Mouse (Mus musculus) liver, embryonic 14.5 days (tissue): Measurements from ENCODE around the gene Soat2. TPM values are rescaled to one million over a fixed set of nuclear protein-coding genes. Genes with fewer than 3 reads are reported as not detected.

Experiments used
- ATAC-seq: fragments of 200-750 bp; cut with Nextera tagmentation; 2 replicates; pipeline ENCODE4 v1.8.0; 2017; ENCODE audit warnings: moderate number of reproducible peaks, mild to moderate bottlenecking, moderate library complexity; ENCODE audit not compliant: insufficient read depth
- DNase-seq, 3 experiments: peaks; one replicate each; pipeline ENCODE4 v3.0.0-alpha.2; 2012 to 2013; ENCODE audit warnings: low read depth in 3 of 3, low spot score in 3 of 3
- H3K27ac ChIP-seq: fragments of 300-500 bp; sonication (generic); 2 replicates; pipeline ENCODE4 v1.5.1; 2014; ENCODE audit warnings: moderate library complexity, mild to moderate bottlenecking, control low read depth, inconsistent platforms
- H3K27me3 ChIP-seq: fragments of 300-500 bp; sonication (generic); 2 replicates; pipeline ENCODE4 v1.6.1; 2014; ENCODE audit warnings: mild to moderate bottlenecking, low read length, moderate library complexity; ENCODE audit not compliant: control insufficient read depth, insufficient read depth
- H3K36me3 ChIP-seq: fragments of 300-500 bp; sonication (generic); replicated peaks from 2 replicates; pipeline ENCODE4 v1.6.1; 2014; ENCODE audit warnings: low read depth; ENCODE audit not compliant: control insufficient read depth, insufficient read depth
- H3K4me1 ChIP-seq, 2 experiments: fragments of 200-500 bp in 1 of 2; fragments of 300-500 bp in 1 of 2; sonication (generic) in 1 of 2; replicated peaks; 2 replicates each; pipeline ENCODE4 v1.6.1; 2012 to 2014; ENCODE audit warnings: antibody characterized with exemption in 1 of 2, inconsistent platforms in 1 of 2, low read length in 1 of 2; ENCODE audit not compliant: control insufficient read depth in 2 of 2, insufficient read depth in 2 of 2
- H3K4me2 ChIP-seq: fragments of 300-500 bp; sonication (generic); 2 replicates; pipeline ENCODE4 v1.6.1; 2014; ENCODE audit warnings: low read depth, mild to moderate bottlenecking, control low read depth, moderate library complexity
- H3K4me3 ChIP-seq, 2 experiments: fragments of 200-500 bp in 1 of 2; fragments of 300-500 bp in 1 of 2; sonication (generic) in 1 of 2; 2 replicates each; pipeline ENCODE4 v1.5.1; 2012 to 2014; ENCODE audit warnings: low read depth in 2 of 2, low read length in 2 of 2, mild to moderate bottlenecking in 2 of 2, control low read depth in 1 of 2, inconsistent platforms in 1 of 2, moderate library complexity in 1 of 2; ENCODE audit not compliant: insufficient read depth in 1 of 2
- H3K9ac ChIP-seq: fragments of 300-500 bp; sonication (generic); replicated peaks from 2 replicates; pipeline ENCODE4 v1.6.1; 2014; ENCODE audit warnings: mild to moderate bottlenecking, control low read depth, moderate library complexity
- H3K9me3 ChIP-seq: fragments of 300-500 bp; sonication (generic); 2 replicates; pipeline ENCODE4 v1.6.1; 2016; ENCODE audit warnings: low read length, mixed read lengths; ENCODE audit not compliant: control insufficient read depth
- CTCF ChIP-seq: IDR thresholded peaks from 2 replicates; pipeline ENCODE4 v1.5.1; 2016; ENCODE audit warnings: antibody characterized with exemption, low read depth, control low read depth
- EP300 ChIP-seq: IDR thresholded peaks from 2 replicates; pipeline ENCODE4 v1.6.1; 2016; ENCODE audit warnings: antibody characterized with exemption, low read depth
- WGBS: fragments of 180-500 bp; shearing (Covaris S2); extraction: QIAGEN DNeasy Blood & Tissue Kit; methylation state at CpG from one replicate; pipeline ENCODE4 v1.1.7; 2014; ENCODE audit not compliant: insufficient replicate concordance; 5-methylcytosine and 5-hydroxymethylcytosine counted together
- polyA plus RNA-seq, 2 experiments: library from polyadenylated mRNA; depleted of rRNA in 1 of 2; stranded (reverse) in 1 of 2; unstranded in 1 of 2; fragments of >200 nt; fragmentation: Nextera tagmentation in 1 of 2; extraction: Ambion mirVana in 1 of 2; gene quantifications; 2 replicates each; pipeline versions ENCODE4 v1.2.1 to v1.2.3; 2012 to 2014

Gene Soat2
- polyA plus RNA-seq, 2 experiments, result 21.9 to 34.4 TPM

DNA sequence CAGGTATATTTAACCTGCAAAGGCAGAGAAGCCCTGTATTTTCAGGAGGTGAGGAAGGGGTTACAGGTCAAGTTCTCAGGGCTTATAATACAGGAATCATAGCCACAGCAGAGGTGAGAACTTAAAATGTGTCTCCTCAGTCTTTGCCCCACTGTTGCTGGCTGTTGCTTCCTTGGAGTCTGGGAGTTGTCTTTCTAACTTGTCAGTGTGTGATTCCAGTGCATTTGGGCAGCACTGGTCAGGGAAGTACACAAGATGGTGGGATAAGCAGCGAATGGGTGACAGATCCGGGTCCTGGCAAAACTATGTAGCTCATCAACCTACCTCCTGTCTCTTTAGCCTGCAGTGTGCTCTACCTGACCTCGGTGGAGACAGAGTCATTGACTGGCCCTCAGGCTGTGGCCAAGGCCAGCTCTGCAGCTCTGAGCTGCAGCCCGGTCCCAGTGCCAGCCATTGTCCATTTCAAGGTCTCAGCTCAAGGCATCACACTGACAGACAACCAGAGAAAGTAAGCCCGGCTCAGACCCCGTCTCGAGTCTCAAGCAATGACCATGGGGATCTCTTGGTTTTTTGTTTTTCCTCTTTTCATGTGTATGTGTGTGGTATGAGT lies 35.6 kb upstream of the Soat2 start:
- Histone ChIP-seq H3K9me3 (no peaks in the 10 kb centered on the region), H3K4me3 (no peak overlapping the region), H3K4me1 (no peaks in the 10 kb centered on the region), H3K27ac (no peak overlapping the region), H3K4me2 (no peak overlapping the region), H3K9ac (no peak overlapping the region), H3K36me3 (no peaks in the 10 kb centered on the region; the same call in 1 of the 2 replicates), H3K27me3 (no peaks in the 10 kb centered on the region)
- ATAC-seq (no peak), DNase-seq (no peak)
- TF ChIP-seq EP300 (no peak), CTCF (no peak)
- WGBS, result 73% methylated on average over 7 of the region's 7 CpGs

DNA sequence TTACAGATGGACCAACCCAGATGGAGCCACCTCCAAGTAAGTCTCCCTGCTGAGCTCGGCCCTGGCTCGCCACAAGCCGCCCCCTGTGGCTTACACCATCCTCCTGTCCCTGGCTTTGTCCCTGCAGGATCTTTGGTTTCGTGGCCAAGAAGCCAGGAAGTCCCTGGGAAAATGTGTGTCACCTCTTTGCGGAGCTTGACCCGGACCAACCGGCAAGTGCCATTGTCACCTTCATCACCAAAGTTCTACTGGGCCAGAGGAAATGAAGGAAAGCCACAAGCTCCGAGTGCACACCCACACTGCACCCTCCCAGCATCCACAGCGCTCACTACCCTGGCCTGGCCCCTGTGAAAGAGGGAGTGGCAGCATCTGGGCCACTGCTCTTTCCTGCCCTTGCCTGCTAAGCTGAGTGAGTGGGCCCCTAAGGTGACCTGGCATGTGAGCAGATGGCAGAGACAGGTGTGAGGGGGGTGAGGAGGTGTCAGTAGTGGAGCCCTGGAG lies 34.5 kb upstream of the Soat2 start:
- H3K9me3 ChIP-seq, result no peaks in the 10 kb centered on the region
- H3K4me2 ChIP-seq, result no peak overlapping the region
- 42% methylated on average over 9 of the region's 9 CpGs for WGBS
- H3K4me3 ChIP-seq, result no peak overlapping the region
- H3K27me3 ChIP-seq, result no peaks in the 10 kb centered on the region
- no peaks in the 10 kb centered on the region for H3K4me1 ChIP-seq
- no peak overlapping the region for H3K27ac ChIP-seq
- H3K36me3 ChIP-seq, result no peaks in the 10 kb centered on the region; the same call in 1 of the 2 replicates
- DNase-seq, result no peak
- H3K9ac ChIP-seq, result no peak overlapping the region
- ATAC-seq, result peak; percentile 46; the same call in 1 of the 2 replicates
- TF ChIP-seq EP300 (no peak), CTCF (no peak)

- Histone ChIP-seq H3K9me3 (no peaks in the 10 kb centered on the region), H3K4me1 (no peaks in the 10 kb centered on the region), H3K36me3 (no peaks in the 10 kb centered on the region; the same call in none of the 2 replicates), H3K27me3 (no peaks in the 10 kb centered on the region), H3K27ac (no peak overlapping the region), H3K4me2 (no peak overlapping the region), H3K9ac (no peak overlapping the region), H3K4me3 (no peak overlapping the region)
- WGBS, result 74% methylated on average over 11 of the region's 11 CpGs
- DNase-seq (no peak), ATAC-seq (no peak)
- no peak for TF ChIP-seq EP300
Observed at GRCm38 (mm10) chr15:102116753-102117415, 33.4 kb upstream of the Soat2 start.

- Histone ChIP-seq H3K4me1 (no peaks in the 10 kb centered on the region), H3K4me3 (no peak overlapping the region), H3K4me2 (no peak overlapping the region), H3K36me3 (peaks cover 2% of the 10 kb centered on the region), H3K9ac (no peak overlapping the region), H3K27me3 (no peaks in the 10 kb centered on the region), H3K9me3 (no peaks in the 10 kb centered on the region), H3K27ac (no peak overlapping the region)
- 78% methylated on average over 19 of the region's 19 CpGs for WGBS
- TF ChIP-seq CTCF, result peak; percentile 41
- no peak for TF ChIP-seq EP300
- DNase-seq (no peak), ATAC-seq (no peak)
Observed at GRCm38 (mm10) chr15:102117461-102118443, 32.6 kb upstream of the Soat2 start.
